Mouse (Mus musculus) liver, adult 2 months (tissue): ENCODE data around the gene Csrnp2.

ENCODE experiments used
- CTCF ChIP-seq: fragments of 200-500 bp; IDR thresholded peaks from 2 replicates; pipeline ENCODE4 v1.5.1; 2011; ENCODE audit warnings: low read depth, low read length, control low read depth
- POLR2A ChIP-seq: fragments of 200-500 bp; IDR thresholded peaks from 2 replicates; pipeline ENCODE4 v1.6.1; 2011; ENCODE audit warnings: low read length, control low read depth; ENCODE audit not compliant: insufficient read depth; ENCODE audit errors: extremely low read depth

DNA sequence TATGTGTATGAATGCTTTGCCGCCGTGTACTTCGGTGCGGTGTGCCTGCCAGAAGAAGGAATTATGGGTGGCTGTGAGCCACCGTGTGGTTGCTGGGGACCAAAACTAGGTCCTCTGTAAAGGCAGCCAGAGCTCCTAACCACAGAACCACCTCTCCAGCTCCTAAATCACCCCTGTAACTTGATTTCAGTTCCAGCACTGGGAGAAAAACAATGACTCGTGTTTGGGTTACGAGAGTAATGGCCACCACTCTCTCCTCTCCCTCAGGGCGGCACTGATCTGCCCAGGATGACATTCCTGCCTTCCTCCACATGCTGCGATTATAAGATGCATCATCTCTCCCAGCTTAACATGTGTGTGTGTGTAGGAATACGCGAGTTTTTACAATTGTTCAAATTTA is 14.8 kb upstream of the Csrnp2 start:
- TF ChIP-seq POLR2A (no peak), CTCF (no peak)
